Mouse (Mus musculus): ENCODE results near the gene Dnaja3.

- no peak for TF ChIP-seq CTCF (IDR thresholded peaks at IDR 0.05; ENCODE audit: control insufficient read depth, insufficient read depth, insufficient read length)
- peak; percentile 37 for TF ChIP-seq MYOD1 (IDR thresholded peaks at IDR 0.05; ENCODE audit: control insufficient read depth, insufficient read length, low read depth)
- TF ChIP-seq CEBPB (IDR thresholded peaks at IDR 0.05; ENCODE audit: low read depth), result no peak
- no peak for TF ChIP-seq MYOG (IDR thresholded peaks at IDR 0.05; ENCODE audit: control insufficient read depth, extremely low read depth, insufficient read length)
- peak; percentile 85 for TF ChIP-seq USF1 (IDR thresholded peaks at IDR 0.05; ENCODE audit: low read depth)
Observed at GRCm38 (mm10) chr16:4679121-4680018, 39.6 kb downstream of the Dnaja3 start, which contains the start of gene Coro7.

All from C2C12 (cell line).